Mouse (Mus musculus) lung, postnatal 0 days (tissue): ENCODE measurements around the gene Smyd1. TPM values are rescaled to one million over a fixed set of nuclear protein-coding genes. Genes with fewer than 3 reads are reported as not detected.

Experiments
- ATAC-seq: fragments of 200-750 bp; cut with Nextera tagmentation; 2 replicates; pipeline ENCODE4 v1.8.0; 2017; ENCODE audit warnings: moderate library complexity
- DNase-seq: peaks from one replicate; pipeline ENCODE4 v3.0.0-alpha.2; 2016; ENCODE audit warnings: low spot score
- H3K27ac ChIP-seq: fragments of 300-500 bp; sonication (generic); 2 replicates; pipeline ENCODE4 v1.5.1; 2014; ENCODE audit warnings: antibody characterized with exemption, mild to moderate bottlenecking, low read length, mixed read lengths
- H3K27me3 ChIP-seq: fragments of 300-500 bp; sonication (generic); replicated peaks from 2 replicates; pipeline ENCODE4 v1.6.1; 2014; ENCODE audit warnings: low read length, mixed read lengths; ENCODE audit not compliant: insufficient read depth
- H3K36me3 ChIP-seq: fragments of 300-500 bp; sonication (generic); 2 replicates; pipeline ENCODE4 v1.6.1; 2014; ENCODE audit warnings: low read length, mixed read lengths; ENCODE audit not compliant: insufficient read depth
- H3K4me1 ChIP-seq: fragments of 300-500 bp; sonication (generic); 2 replicates; pipeline ENCODE4 v1.6.1; 2014; ENCODE audit warnings: antibody characterized with exemption, low read depth, low read length, mixed read lengths; ENCODE audit not compliant: insufficient read depth
- H3K4me2 ChIP-seq: fragments of 300-500 bp; sonication (generic); replicated peaks from 2 replicates; pipeline ENCODE4 v1.6.1; 2014; ENCODE audit warnings: low read depth, mild to moderate bottlenecking, low read length, moderate library complexity, mixed read lengths
- H3K4me3 ChIP-seq: fragments of 300-500 bp; sonication (generic); 2 replicates; pipeline ENCODE4 v1.5.1; 2014; ENCODE audit warnings: low read depth, low read length
- H3K9ac ChIP-seq: fragments of 300-500 bp; sonication (generic); replicated peaks from 2 replicates; pipeline ENCODE4 v1.6.1; 2014; ENCODE audit warnings: low read depth, mild to moderate bottlenecking
- H3K9me3 ChIP-seq: fragments of 300-500 bp; sonication (generic); 2 replicates; pipeline ENCODE4 v1.6.1; 2016; ENCODE audit warnings: low read length, mixed read lengths
- CTCF ChIP-seq: IDR thresholded peaks from 2 replicates; pipeline ENCODE4 v1.5.1; 2016; ENCODE audit warnings: antibody characterized with exemption, mild to moderate bottlenecking
- EP300 ChIP-seq: IDR thresholded peaks from 2 replicates; pipeline ENCODE4 v1.6.1; 2016; ENCODE audit warnings: antibody characterized with exemption, mild to moderate bottlenecking, control low read depth
- WGBS: fragments of 180-500 bp; shearing (Covaris S2); extraction: QIAGEN DNeasy Blood & Tissue Kit; methylation state at CpG from one replicate; pipeline ENCODE4 v1.1.7; 2014; 5-methylcytosine and 5-hydroxymethylcytosine counted together
- polyA plus RNA-seq: library from polyadenylated mRNA; unstranded; fragments of >200 nt; fragmentation: Nextera tagmentation; extraction: Ambion mirVana; gene quantifications from 2 replicates; pipeline ENCODE4 v1.2.1, GENCODE M21; 2015

Smyd1 gene
- polyA plus RNA-seq, 1 experiment from 2014 or later = 0.80 TPM

GRCm38 (mm10) chr6:71330486-71330885 is 8.5 kb upstream of the Smyd1 start:
- WGBS = 54% methylated on average over 7 of the region's 7 CpGs
- H3K4me1 ChIP-seq = no peaks in the 10 kb centered on the region
- no peaks in the 10 kb centered on the region for H3K27me3 ChIP-seq
- H3K4me3 ChIP-seq = no peak overlapping the region
- ATAC-seq (no peak), DNase-seq (no peak)
- no peaks in the 10 kb centered on the region for H3K36me3 ChIP-seq
- H3K9me3 ChIP-seq = no peaks in the 10 kb centered on the region
- TF ChIP-seq EP300 (no peak), CTCF (no peak)
- H3K9ac ChIP-seq = no peak overlapping the region
- H3K27ac ChIP-seq = no peak overlapping the region
- H3K4me2 ChIP-seq = no peak overlapping the region

GRCm38 (mm10) chr6:71329881-71330280 is 7.8 kb upstream of the Smyd1 start:
- 82% methylated on average over 6 of the region's 6 CpGs for WGBS
- no peaks in the 10 kb centered on the region for H3K9me3 ChIP-seq
- no peak overlapping the region for H3K9ac ChIP-seq

GRCm38 (mm10) chr6:71324816-71325215 is 2.8 kb upstream of the Smyd1 start:
- H3K9ac ChIP-seq = no peak overlapping the region
- no peaks in the 10 kb centered on the region for H3K36me3 ChIP-seq
- H3K9me3 ChIP-seq = no peaks in the 10 kb centered on the region
- H3K27ac ChIP-seq = no peak overlapping the region
- 85% methylated on average over 9 of the region's 9 CpGs for WGBS
- no peak overlapping the region for H3K4me3 ChIP-seq
- no peak overlapping the region for H3K4me2 ChIP-seq
- TF ChIP-seq EP300 (no peak), CTCF (no peak)
- H3K27me3 ChIP-seq = no peaks in the 10 kb centered on the region
- ATAC-seq = no peak
- no peaks in the 10 kb centered on the region for H3K4me1 ChIP-seq
- DNase-seq = no peak

More at GRCm38 (mm10) chr6:71329881-71330280, 7.8 kb upstream of the Smyd1 start:
- Histone ChIP-seq H3K4me3 (no peak overlapping the region), H3K4me2 (no peak overlapping the region), H3K36me3 (no peaks in the 10 kb centered on the region), H3K27ac (no peak overlapping the region), H3K4me1 (no peaks in the 10 kb centered on the region), H3K27me3 (no peaks in the 10 kb centered on the region)
- ATAC-seq (no peak), DNase-seq (no peak)
- no peak for TF ChIP-seq CTCF
- TF ChIP-seq EP300 = no peak

GRCm38 (mm10) chr6:71322491-71322921 is 473 bp upstream of the Smyd1 start, which contains the start of gene Cd8b1:
TSS of gene Cd8b1 (plus strand) at chr6:71322788.
- TF ChIP-seq CTCF (no peak), EP300 (no peak)
- no peak within 1 kb of the TSS for H3K4me2 ChIP-seq
- no peak within 1 kb of the TSS for H3K27ac ChIP-seq
- no peak within 1 kb of the TSS for H3K4me3 ChIP-seq
- no peaks in the 10 kb centered on the region for H3K9me3 ChIP-seq
- no peak within 1 kb of the TSS for H3K9ac ChIP-seq
- no peaks in the 10 kb centered on the region for H3K36me3 ChIP-seq
- DNase-seq = no peak
- H3K27me3 ChIP-seq = no peaks in the 10 kb centered on the region
- no peak for ATAC-seq
- 72% methylated on average over 7 of the region's 7 CpGs for WGBS
- no peaks in the 10 kb centered on the region for H3K4me1 ChIP-seq

- Histone ChIP-seq H3K4me2 (no peak overlapping the region), H3K27me3 (no peaks in the 10 kb centered on the region), H3K4me3 (no peak overlapping the region), H3K36me3 (no peaks in the 10 kb centered on the region), H3K27ac (no peak overlapping the region), H3K4me1 (no peaks in the 10 kb centered on the region), H3K9me3 (no peaks in the 10 kb centered on the region), H3K9ac (no peak overlapping the region)
- WGBS = 86% methylated on average over 8 of the region's 8 CpGs
- DNase-seq (no peak), ATAC-seq (no peak)
- TF ChIP-seq EP300 (no peak), CTCF (no peak)
These were observed 14.5 kb downstream of the Smyd1 start for GRCm38 (mm10) chr6:71307486-71307885.

GRCm38 (mm10) chr6:71302097-71302731 is 19.8 kb downstream of the Smyd1 start:
- no peak for ATAC-seq
- no peak overlapping the region for H3K27ac ChIP-seq
- H3K4me1 ChIP-seq = no peaks in the 10 kb centered on the region
- H3K27me3 ChIP-seq = no peaks in the 10 kb centered on the region
- no peaks in the 10 kb centered on the region for H3K9me3 ChIP-seq
- WGBS = 48% methylated on average over 6 of the region's 6 CpGs
- H3K4me3 ChIP-seq = no peak overlapping the region
- H3K36me3 ChIP-seq = no peaks in the 10 kb centered on the region
- no peak overlapping the region for H3K4me2 ChIP-seq
- H3K9ac ChIP-seq = no peak overlapping the region
- no peak for DNase-seq
- TF ChIP-seq CTCF (peak; percentile 35), EP300 (no peak)

GRCm38 (mm10) chr6:71298751-71299150 is 23.3 kb downstream of the Smyd1 start:
- Histone ChIP-seq H3K4me3 (no peak overlapping the region), H3K4me2 (no peak overlapping the region), H3K27ac (no peak overlapping the region), H3K4me1 (no peaks in the 10 kb centered on the region), H3K9ac (no peak overlapping the region), H3K9me3 (no peaks in the 10 kb centered on the region), H3K27me3 (no peaks in the 10 kb centered on the region), H3K36me3 (no peaks in the 10 kb centered on the region)
- ATAC-seq = no peak
- WGBS = 38% methylated on average over 3 of the region's 3 CpGs
- TF ChIP-seq EP300 = no peak
- peak; percentile 65 for TF ChIP-seq CTCF
- no peak for DNase-seq
